15 mouse cellular contexts compared by ENCODE assay signal in the genomic region with DNA sequence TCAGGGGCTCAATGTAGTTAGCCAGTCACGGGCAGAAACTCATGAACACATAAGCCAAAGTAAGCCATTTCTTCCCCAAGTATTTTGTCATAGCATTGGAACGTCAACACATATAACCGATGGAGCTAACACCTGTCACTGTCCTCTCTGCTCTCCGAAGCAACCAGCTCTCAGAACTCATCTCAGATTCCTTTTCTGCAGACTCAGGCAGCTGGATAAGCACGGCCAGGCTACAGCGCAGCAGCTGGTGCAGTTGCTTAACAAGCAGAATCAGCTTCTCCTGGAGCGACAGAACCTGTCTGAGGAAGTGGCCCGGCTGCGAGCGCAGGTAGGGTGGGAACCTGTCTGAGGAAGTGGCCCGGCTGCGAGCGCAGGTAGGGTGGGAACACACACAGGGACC.
DNase-seq lines count a peak whose midpoint lies in the region; ATAC-seq and TF ChIP-seq lines count a peak whose summit lies in the region.
"Had no signal": no experiment of that assay in that cellular context is flagged by ENCODE, and none has a peak within 500 bp of the region (broad histone marks: within the 10 kb centered on the region; RNA-seq: fewer than 3 reads in every experiment).

No protein-coding gene starts in this region.

- peak; percentile 70 for DNase-seq in gastrocnemius, adult 2 months
- DNase-seq in gastrocnemius, postnatal 36 days, result no peak
- DNase-seq in stomach, postnatal 0 days (ENCODE audit: low spot score), result no peak
- no peak for DNase-seq in ovary, postnatal 36 days (ENCODE audit: low spot score)
- no peak for DNase-seq in right cerebral cortex, adult 18-20 months
- DNase-seq: adrenal gland, adult 2 months; cerebellum, adult 9-10 months; kidney, adult 18-20 months; kidney, postnatal 4 days; lung, adult 2 months; thymus, postnatal 4 days had no signal

- no peak overlapping the region for H3K4me2 ChIP-seq in stomach, embryonic 15.5 days
- H3K4me2 ChIP-seq in stomach, postnatal 0 days (replicated peaks; ENCODE audit: low read depth), result no peak overlapping the region
- H3K4me2 ChIP-seq in hindbrain, embryonic 16.5 days (ENCODE audit: low read length), result no peak overlapping the region
- no peak overlapping the region for H3K4me2 ChIP-seq in intestine, embryonic 15.5 days (replicated peaks)
- H3K4me2 ChIP-seq: limb, embryonic 15.5 days had no signal

- intact Hi-C loops in gastrocnemius, adult 2 months (cut with DNase I), result loop anchor here (2.0 kb wide), 1 partner anchor 95 kb away; no protein-coding TSS in a partner anchor
- intact Hi-C loops in gastrocnemius, postnatal 36 days (cut with DNase I), result no loop called here

- peak overlapping the region; percentile 56 for H3K4me3 ChIP-seq in gastrocnemius, adult 2 months
- no peak overlapping the region for H3K4me3 ChIP-seq in stomach, embryonic 15.5 days (replicated peaks)
- H3K4me3 ChIP-seq in stomach, postnatal 0 days (ENCODE audit: low read depth, low read length), result no peak overlapping the region
- H3K4me3 ChIP-seq in hindbrain, embryonic 16.5 days (ENCODE audit: low read length), result no peak overlapping the region
- no peak overlapping the region for H3K4me3 ChIP-seq in intestine, embryonic 15.5 days (replicated peaks)
- H3K4me3 ChIP-seq: limb, embryonic 15.5 days had no signal

- H3K27me3 ChIP-seq in stomach, embryonic 15.5 days (replicated peaks), result no peaks in the 10 kb centered on the region
- no peaks in the 10 kb centered on the region for H3K27me3 ChIP-seq in stomach, postnatal 0 days (ENCODE audit: control insufficient read depth, insufficient read depth, low read length)
- no peaks in the 10 kb centered on the region for H3K27me3 ChIP-seq in hindbrain, embryonic 16.5 days (replicated peaks; ENCODE audit: control insufficient read depth, insufficient read depth, low read length)
- no peaks in the 10 kb centered on the region for H3K27me3 ChIP-seq in intestine, embryonic 15.5 days (replicated peaks)
- H3K27me3 ChIP-seq: limb, embryonic 15.5 days had no signal

- TF ChIP-seq CTCF in gastrocnemius, adult 2 months (IDR thresholded peaks at IDR 0.05), result no peak
- no peak for TF ChIP-seq CTCF in stomach, postnatal 0 days (IDR thresholded peaks at IDR 0.05; ENCODE audit: low read depth)

- H3K27ac ChIP-seq in gastrocnemius, adult 2 months, result peak overlapping the region; percentile 76
- 0 out of 2 replicates have a peak overlapping the region, but pooled peaks have one; percentile 6 for H3K27ac ChIP-seq in stomach, embryonic 15.5 days
- H3K27ac ChIP-seq in stomach, postnatal 0 days (replicated peaks), result no peak overlapping the region
- H3K27ac ChIP-seq in hindbrain, embryonic 16.5 days (ENCODE audit: low read depth, low read length), result peak overlapping the region; percentile 9; the same call in 1 of the 2 replicates
- no peak overlapping the region for H3K27ac ChIP-seq in intestine, embryonic 15.5 days
- H3K27ac ChIP-seq: limb, embryonic 15.5 days had no signal

- no peak for ATAC-seq in stomach, embryonic 15.5 days (ENCODE audit: insufficient read depth, low FRiP score, low read depth)
- no peak for ATAC-seq in stomach, postnatal 0 days (ENCODE audit: low FRiP score, low TSS enrichment)
- ATAC-seq in hindbrain, embryonic 16.5 days, result no peak
- ATAC-seq in intestine, embryonic 15.5 days, result no peak

- no peak for TF ChIP-seq EP300 in stomach, postnatal 0 days (optimal IDR thresholded peaks at IDR 0.05)

- 77% methylated on average over 13 of the region's 13 CpGs for WGBS in stomach, embryonic 15.5 days
- 71% methylated on average over 13 of the region's 13 CpGs for WGBS in stomach, postnatal 0 days
- 80% methylated on average over 13 of the region's 13 CpGs for WGBS in hindbrain, embryonic 16.5 days
- WGBS in intestine, embryonic 15.5 days, result 83% methylated on average over 13 of the region's 13 CpGs

- H3K4me1 ChIP-seq in stomach, embryonic 15.5 days, result peaks cover 15% of the 10 kb centered on the region
- 0 out of 2 replicates have a peak, but pooled peaks cover 2% of the 10 kb centered on the region for H3K4me1 ChIP-seq in stomach, postnatal 0 days (replicated peaks; ENCODE audit: control insufficient read depth, insufficient read depth)
- peaks cover 16% of the 10 kb centered on the region for H3K4me1 ChIP-seq in hindbrain, embryonic 16.5 days (ENCODE audit: control insufficient read depth, insufficient read depth, low read depth, low read length)
- H3K4me1 ChIP-seq in intestine, embryonic 15.5 days (replicated peaks), result peaks cover 7% of the 10 kb centered on the region; the same call in 1 of the 2 replicates

- no peaks in the 10 kb centered on the region for H3K36me3 ChIP-seq in stomach, embryonic 15.5 days
- no peaks in the 10 kb centered on the region for H3K36me3 ChIP-seq in stomach, postnatal 0 days (ENCODE audit: control insufficient read depth, insufficient read depth, low read length)
- H3K36me3 ChIP-seq in hindbrain, embryonic 16.5 days (ENCODE audit: control insufficient read depth, insufficient read depth, low read length), result no peaks in the 10 kb centered on the region
- no peaks in the 10 kb centered on the region for H3K36me3 ChIP-seq in intestine, embryonic 15.5 days
- H3K36me3 ChIP-seq: limb, embryonic 15.5 days had no signal

- H3K9me3 ChIP-seq in stomach, embryonic 15.5 days, result no peaks in the 10 kb centered on the region
- no peaks in the 10 kb centered on the region for H3K9me3 ChIP-seq in stomach, postnatal 0 days (ENCODE audit: control insufficient read depth, low read length)
- no peaks in the 10 kb centered on the region for H3K9me3 ChIP-seq in hindbrain, embryonic 16.5 days (ENCODE audit: control insufficient read depth, low read length)
- H3K9me3 ChIP-seq in intestine, embryonic 15.5 days, result no peaks in the 10 kb centered on the region
- H3K9me3 ChIP-seq: limb, embryonic 15.5 days had no signal

- no peak overlapping the region for H3K9ac ChIP-seq in stomach, embryonic 15.5 days
- no peak overlapping the region for H3K9ac ChIP-seq in stomach, postnatal 0 days (ENCODE audit: low read length)
- no peak overlapping the region for H3K9ac ChIP-seq in hindbrain, embryonic 16.5 days (ENCODE audit: low read depth, low read length)
- H3K9ac ChIP-seq in intestine, embryonic 15.5 days, result no peak overlapping the region
- H3K9ac ChIP-seq: limb, embryonic 15.5 days had no signal

Comparison
In these comparisons a context has a peak if more than half of its experiments do, and no peak if none do; other contexts are left out.
1. H3K27ac ChIP-seq: peak in gastrocnemius, adult 2 months (single experiment), stomach, embryonic 15.5 days (single experiment) and hindbrain, embryonic 16.5 days (single experiment); none in stomach, postnatal 0 days (single experiment) and intestine, embryonic 15.5 days (single experiment).